Mouse (Mus musculus) lung, adult 18-20 months (tissue): ENCODE measurements around the gene Gm21870.
"Not testable (repeated sequence)": the region's sequence is repeated elsewhere in the genome, so short reads cannot be mapped to it uniquely, and the experiment has no call there.

Experiments
- DNase-seq, 2 experiments: peaks; one replicate each; pipeline ENCODE4 v3.0.0; 2022; ENCODE audit warnings: mixed read lengths in 2 of 2

Gm21870 gene

DNA sequence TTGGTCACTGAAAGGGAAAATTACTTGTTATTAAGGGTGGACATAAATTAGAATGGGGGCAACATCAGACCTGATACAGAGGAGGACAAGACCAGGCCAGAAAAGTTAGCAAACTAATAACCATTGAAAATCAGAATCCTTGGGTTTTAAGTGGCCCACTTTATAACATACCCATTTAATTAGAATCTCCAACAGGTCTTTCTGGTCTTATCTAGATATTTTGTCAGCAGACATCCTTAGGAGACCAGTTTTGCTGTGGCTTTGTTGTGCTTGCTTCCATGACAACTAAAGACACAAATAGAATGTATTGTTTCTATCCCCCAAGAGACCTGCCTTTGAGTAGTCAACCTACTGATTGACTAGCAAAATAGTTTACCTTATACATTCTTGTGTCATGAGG, at the start of gene Gm21870:
TSS of gene Gm21870 (minus strand) at position 101 of the 400 bp plus-strand sequence.
- DNase-seq, result not testable (repeated sequence)

DNA sequence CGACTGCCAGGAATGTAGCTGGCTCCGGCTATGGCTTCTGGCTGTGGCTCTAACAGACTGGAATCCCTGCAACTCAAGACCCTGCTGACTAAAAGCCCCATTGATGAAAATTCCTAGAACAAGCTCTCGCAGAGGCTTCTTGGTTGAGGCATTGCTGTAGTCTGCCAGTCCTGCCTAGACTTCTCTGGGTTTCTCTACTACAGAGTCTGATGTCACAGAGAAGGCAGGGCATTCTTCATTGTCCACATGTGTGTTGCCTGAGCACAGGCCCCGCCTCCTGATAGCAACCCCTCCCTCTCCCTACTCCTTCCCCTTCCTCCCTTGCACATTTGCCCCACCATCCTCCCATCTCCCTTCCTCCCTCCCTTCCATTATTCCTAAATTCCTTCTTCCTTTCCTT, 30.2 kb downstream of the Gm21870 start, which contains the start of gene Btbd35f6:
TSS of gene Btbd35f6 (minus strand) at position 101 of the 400 bp plus-strand sequence.
- DNase-seq, result not testable (repeated sequence)
